Mouse (Mus musculus) NIH3T3 (cell line): ENCODE measurements around the gene Aldh1a3.

Experiments used
- DNase-seq: peaks from one replicate; pipeline ENCODE4 v3.0.0-alpha.2; 2012; ENCODE audit warnings: low read depth

Gene Aldh1a3

DNA sequence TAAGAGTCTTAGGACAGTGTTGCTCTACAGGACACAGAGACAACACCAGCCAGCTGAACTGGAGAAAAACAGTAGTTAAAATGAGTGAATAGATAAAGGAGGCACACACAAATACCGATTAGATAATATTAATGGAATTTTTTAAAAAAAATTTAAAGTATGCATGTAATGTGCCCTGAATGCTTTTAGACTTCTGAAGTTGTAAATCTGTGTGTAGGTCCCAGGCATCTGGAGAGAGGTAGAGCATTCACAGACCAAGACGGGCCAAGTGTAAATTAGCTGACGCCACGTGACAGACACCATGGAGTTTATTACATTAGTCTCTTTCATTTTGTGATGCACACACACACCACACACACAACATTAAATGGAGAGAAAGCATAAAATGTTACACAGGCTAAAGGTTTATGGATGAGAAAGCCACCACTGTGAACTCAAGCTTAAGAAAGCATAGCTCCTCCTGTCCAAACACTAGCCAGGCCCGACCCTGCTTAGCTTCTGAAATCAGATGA lies 57.3 kb downstream of the Aldh1a3 start:
- no peak for DNase-seq

DNA sequence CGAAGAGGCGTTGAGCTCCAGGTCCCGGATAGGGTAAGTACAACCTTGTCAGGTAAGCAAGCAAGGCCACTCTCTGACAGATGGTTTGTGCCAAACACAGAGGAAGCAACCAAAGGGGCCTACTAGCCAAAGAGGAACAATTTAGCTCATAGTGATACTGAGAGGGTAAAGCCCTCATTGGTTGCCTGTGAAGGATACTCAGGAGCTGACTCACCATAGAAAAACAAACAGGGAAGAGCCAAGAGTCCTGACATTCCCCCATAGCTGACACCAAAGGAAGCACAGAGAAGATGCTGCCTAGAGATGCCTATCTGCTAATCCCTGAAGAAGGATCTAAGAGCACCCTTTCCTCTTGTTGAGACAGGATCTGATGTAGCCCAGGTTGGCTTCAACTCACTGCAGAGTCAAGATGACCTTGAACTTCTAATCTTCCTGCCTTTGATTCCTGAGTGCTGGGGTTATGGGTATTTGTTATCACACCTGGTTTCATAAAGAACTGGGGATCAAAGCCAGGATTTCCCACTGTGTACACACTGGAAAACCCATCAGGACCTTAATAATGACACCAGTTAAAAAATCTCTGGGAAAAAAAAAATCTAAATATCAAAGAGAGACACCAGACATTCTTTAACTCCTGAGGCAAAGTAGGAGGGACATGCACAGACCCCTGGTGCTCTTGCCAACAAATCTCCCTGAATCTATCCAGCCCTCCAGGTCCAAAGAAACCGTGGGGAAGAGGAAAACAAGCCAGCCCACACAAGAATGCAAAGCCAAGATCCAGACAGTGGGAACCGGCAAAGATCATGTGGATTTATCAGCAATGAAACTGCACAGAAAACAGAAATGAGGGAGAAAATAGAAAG lies 58.0 kb downstream of the Aldh1a3 start:
- peak; percentile 62 for DNase-seq

- DNase-seq: peak; percentile 80
Measured at GRCm38 (mm10) chr7:66365904-66366303, 61.4 kb downstream of the Aldh1a3 start, which contains the start of gene Gm10974. Gene Gm10974, plus strand, starts transcription at chr7:66365905.

DNA sequence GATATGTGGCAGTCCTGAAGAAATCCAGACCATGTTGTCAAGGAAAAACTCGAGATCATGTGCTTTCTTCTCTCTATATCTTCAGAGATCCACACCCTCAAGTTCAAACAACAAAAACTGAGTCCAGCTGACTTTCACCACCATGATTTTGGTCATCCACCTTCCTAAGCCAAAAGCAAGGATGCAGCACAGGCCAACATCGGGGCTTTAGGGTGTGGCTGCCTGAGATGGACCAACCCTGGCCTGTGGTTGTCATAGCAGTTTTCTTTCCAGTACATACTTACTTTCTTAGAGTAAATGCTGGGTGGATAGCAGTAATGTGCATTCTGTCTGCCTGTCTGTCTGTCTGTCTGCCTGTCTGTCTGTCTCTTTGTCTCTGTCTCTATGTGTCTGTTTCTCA lies 61.9 kb downstream of the Aldh1a3 start:
- DNase-seq: peak; percentile 29

GRCm38 (mm10) chr7:66364491-66364890 lies 62.8 kb downstream of the Aldh1a3 start:
- no peak for DNase-seq

DNA sequence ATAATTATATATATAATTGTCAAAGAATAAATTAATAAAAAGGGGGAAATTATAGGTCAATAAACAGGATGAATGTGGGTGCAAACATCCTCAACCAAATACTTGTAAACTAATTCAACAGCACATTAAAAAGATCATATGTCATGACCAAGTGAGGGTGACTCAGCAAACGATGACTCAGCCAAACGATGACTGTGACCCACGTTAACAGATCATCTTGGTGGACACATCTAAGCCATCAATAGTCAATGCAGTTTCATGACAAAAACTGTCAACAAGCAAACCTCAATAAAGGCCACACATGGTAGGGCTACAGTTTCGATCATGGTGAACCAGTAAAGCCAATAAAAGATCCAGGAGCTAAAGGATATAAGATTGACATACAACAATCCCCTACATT lies 68.3 kb downstream of the Aldh1a3 start:
- peak; percentile 55 for DNase-seq

GRCm38 (mm10) chr7:66358461-66358860 lies 68.9 kb downstream of the Aldh1a3 start:
- DNase-seq: no peak

DNA sequence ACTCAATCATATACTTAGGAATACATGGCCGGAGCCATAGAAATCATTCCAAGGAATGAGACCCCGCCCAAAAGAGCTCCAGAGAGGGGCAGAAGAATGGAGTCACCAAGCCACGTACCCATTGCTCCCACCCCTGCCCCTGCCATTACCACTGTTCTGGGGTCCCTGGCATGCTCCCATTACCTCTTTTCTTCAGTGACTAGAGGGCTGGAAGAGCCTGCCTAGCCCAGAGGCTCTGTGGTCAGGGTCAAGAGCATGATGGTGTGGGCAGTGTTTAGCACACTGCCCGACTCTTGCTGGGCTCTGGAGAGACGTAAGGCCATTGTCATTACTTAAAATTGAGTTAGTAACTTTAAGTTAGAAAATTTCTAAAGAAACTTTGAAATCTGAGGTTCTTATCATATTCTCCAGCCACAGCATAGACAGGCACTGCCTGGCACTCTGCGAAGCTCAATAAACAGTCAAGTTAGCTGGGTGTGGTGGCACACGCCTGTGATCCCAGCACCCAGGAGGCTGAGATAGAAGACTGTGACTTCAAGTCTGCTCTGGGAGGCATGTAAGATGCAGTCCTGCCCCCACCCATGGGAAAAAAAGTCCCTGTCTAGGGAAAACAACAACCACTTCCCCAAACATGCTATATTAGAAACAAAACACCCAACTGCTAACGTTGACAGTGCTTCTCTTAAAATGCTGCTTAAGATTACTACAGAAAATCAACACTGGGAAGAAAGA lies 71.4 kb downstream of the Aldh1a3 start:
- no peak for DNase-seq

DNA sequence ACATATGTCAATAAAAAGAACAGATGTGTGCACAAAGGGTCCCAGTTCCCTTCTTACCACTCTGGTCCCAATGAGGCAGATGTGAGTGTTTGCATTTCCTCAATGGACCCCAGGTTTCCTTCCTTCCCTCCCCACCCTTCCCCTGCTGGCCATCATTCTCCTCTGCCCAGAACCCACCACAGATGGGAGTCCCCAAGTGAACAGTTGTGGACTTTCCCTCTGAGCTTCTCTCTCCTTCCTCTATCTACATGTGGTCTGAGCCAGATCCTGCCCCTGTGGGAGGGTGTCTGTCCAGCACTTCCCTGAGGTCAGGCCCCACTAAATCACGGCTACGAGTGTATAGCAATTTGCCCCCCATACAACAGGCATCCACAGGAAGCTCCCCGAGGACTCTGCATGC lies 72.4 kb downstream of the Aldh1a3 start:
- no peak for DNase-seq

GRCm38 (mm10) chr7:66351074-66351473 lies 76.2 kb downstream of the Aldh1a3 start:
- DNase-seq: no peak

DNA sequence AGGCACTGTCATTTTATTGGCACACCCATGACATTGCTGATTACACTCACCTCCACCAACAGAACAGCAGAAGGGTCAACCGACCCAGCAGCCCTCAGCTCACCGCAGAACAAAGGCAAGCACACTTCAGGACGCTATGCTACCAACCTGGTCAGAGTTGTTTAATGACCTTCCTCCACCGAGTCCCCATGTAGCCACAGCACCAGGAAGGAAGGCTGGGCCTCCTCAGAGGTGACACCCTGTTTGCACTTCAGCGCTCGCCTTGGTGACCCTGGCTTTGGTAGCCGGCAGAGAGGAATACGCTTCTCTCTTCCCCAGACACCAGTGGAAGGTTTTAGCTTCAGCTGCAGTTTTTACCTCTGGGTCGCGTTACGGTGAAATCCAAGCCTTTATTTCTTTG lies 77.6 kb downstream of the Aldh1a3 start:
- DNase-seq: no peak

GRCm38 (mm10) chr7:66348588-66348987 lies 78.7 kb downstream of the Aldh1a3 start:
- no peak for DNase-seq

DNA sequence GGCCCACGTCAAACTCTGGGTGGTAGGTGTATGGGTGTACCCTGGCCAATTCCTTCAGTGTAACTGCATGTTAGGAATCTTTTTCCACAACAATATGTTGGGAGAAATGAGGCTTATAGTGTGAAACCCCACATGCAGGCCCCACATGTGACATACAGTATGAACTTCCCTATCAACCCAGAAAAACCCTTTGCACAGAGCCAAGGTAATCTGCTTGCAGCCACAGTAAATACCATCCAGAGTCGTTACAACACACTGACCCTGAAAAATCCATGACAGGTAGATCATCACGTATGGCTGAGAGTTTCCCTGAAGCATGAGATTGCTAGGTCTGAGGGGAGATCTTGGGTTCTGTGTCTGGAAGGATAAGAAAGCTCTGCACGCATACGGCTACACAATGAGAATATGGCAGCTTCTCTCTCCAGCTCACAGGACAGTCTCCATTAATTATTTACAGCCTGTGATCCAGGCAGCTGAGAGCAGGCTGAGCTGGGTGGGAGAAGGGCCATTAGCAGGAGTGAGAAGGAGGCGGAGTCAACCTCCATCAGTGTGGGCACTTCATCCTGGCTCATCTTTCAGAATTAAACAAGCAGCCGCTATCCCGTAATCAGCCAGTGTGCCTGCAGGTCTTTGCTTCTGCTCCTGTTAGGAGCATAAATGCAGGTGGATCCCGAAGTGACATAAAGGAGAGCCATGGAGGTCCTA lies 80.2 kb downstream of the Aldh1a3 start:
- no peak for DNase-seq

- DNase-seq: peak; percentile 55
Measured at GRCm38 (mm10) chr7:66343307-66343706, 84.0 kb downstream of the Aldh1a3 start.

DNA sequence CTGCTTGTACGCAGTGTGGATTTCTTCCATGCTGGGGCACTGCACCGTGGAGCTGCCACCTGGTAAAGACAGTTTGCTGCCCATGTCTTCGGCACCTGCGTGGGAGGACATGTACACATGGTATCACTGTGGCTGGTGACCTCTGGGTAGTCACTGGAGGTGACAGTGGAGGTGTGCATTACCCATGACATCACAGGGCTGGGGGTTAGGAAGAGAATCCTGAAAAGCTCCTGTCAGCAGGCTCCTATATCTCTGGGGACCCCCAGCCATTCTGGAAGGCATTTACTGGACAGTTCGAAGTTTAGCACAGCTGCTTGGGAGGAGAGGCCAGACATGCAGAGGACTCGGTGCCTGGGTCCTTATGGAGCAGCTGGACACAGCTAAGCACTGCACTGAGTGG lies 84.5 kb downstream of the Aldh1a3 start:
- DNase-seq: no peak

- DNase-seq: peak; percentile 84
Measured at GRCm38 (mm10) chr7:66342323-66342722, 85.0 kb downstream of the Aldh1a3 start.
